Comparison of ENCODE assay signal across 11 mouse cellular contexts in the genomic region with DNA sequence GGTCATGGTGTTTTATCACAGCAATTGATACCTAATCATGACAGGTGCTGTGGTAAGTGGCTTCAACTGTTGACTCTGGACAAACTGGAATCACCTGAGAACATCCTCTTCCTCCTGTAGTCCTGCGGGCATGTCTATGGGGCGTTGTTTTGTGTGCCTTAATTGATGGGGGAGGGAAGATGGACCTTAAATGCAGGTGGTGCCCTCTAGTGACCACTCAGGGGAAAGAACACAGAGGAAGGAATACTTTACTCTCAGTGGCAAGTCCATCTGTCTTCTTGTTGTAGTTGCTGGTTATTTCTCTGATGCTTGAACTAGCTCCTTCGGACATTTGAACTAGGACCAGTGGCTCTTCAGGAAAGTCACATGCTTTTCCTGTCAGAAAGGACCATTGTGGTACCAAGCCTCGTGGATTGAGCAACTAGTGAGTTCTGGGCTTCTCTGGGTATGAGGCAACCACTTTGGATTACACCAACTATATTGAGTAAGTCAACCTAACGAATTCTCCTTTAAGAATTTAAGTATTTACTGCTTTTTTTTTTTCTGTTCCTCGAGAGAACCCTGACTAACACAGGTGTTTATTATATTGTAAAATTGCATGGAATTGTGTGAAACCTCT.
DNase-seq lines count a peak whose midpoint lies in the region; ATAC-seq and TF ChIP-seq lines count a peak whose summit lies in the region.
"Had no signal": no experiment of that assay in that cellular context is flagged by ENCODE, and none has a peak within 500 bp of the region (broad histone marks: within the 10 kb centered on the region; RNA-seq: fewer than 3 reads in every experiment).

No protein-coding gene starts in this region.

- H3K4me3 ChIP-seq in heart, adult 2 months, result no peak overlapping the region
- no peak overlapping the region for H3K4me3 ChIP-seq in lung, postnatal 0 days (ENCODE audit: low read depth, low read length)
- H3K4me3 ChIP-seq in forebrain, embryonic 14.5 days (ENCODE audit: low read depth, low read length), result no peak overlapping the region
- H3K4me3 ChIP-seq: hindbrain, embryonic 15.5 days; lung, embryonic 15.5 days had no signal

- 0 out of 2 replicates have a peak, but pooled peaks cover 2% of the 10 kb centered on the region for H3K27me3 ChIP-seq in heart, adult 2 months (ENCODE audit: control insufficient read depth, insufficient read depth, low read length)
- H3K27me3 ChIP-seq in lung, postnatal 0 days (replicated peaks; ENCODE audit: insufficient read depth, low read length), result no peaks in the 10 kb centered on the region
- H3K27me3 ChIP-seq in forebrain, embryonic 14.5 days (replicated peaks; ENCODE audit: control insufficient read depth, insufficient read depth, low read length), result no peaks in the 10 kb centered on the region
- H3K27me3 ChIP-seq: hindbrain, embryonic 15.5 days; lung, embryonic 15.5 days had no signal

- DNase-seq in heart, adult 2 months, result no peak
- DNase-seq in heart, postnatal 10 days, result no peak
- DNase-seq in lung, postnatal 0 days (ENCODE audit: low spot score), result no peak
- DNase-seq in lung, postnatal 25 days (ENCODE audit: low spot score), result no peak
- peak; percentile 10 for DNase-seq in NIH3T3 (ENCODE audit: low read depth)
- DNase-seq in mesoderm, embryonic 11.5 days (ENCODE audit: low read depth, low spot score), result peak; percentile 12
- DNase-seq in forebrain, embryonic 14.5 days (ENCODE audit: low spot score), result no peak
- no peak for DNase-seq in urinary bladder, postnatal 4 days (ENCODE audit: low spot score in 2 of 2)
- DNase-seq: adrenal gland, adult 8-10 months had no signal

- H3K4me1 ChIP-seq in heart, adult 2 months (ENCODE audit: control insufficient read depth, insufficient read depth, low read length), result no peaks in the 10 kb centered on the region
- no peaks in the 10 kb centered on the region for H3K4me1 ChIP-seq in lung, postnatal 0 days (ENCODE audit: insufficient read depth, low read depth, low read length)
- H3K4me1 ChIP-seq in forebrain, embryonic 14.5 days (ENCODE audit: control insufficient read depth, insufficient read depth, low read length), result no peaks in the 10 kb centered on the region
- H3K4me1 ChIP-seq: hindbrain, embryonic 15.5 days; lung, embryonic 15.5 days had no signal

- no peaks in the 10 kb centered on the region for H3K36me3 ChIP-seq in heart, adult 2 months (ENCODE audit: control insufficient read depth, insufficient read depth, low read length)
- no peaks in the 10 kb centered on the region for H3K36me3 ChIP-seq in lung, postnatal 0 days (ENCODE audit: insufficient read depth, low read length)
- no peaks in the 10 kb centered on the region for H3K36me3 ChIP-seq in forebrain, embryonic 14.5 days (ENCODE audit: control insufficient read depth, insufficient read depth, low read length)
- H3K36me3 ChIP-seq: hindbrain, embryonic 15.5 days; lung, embryonic 15.5 days had no signal

- H3K79me2 ChIP-seq in heart, adult 2 months (replicated peaks; ENCODE audit: control insufficient read depth, insufficient read depth, low read length), result no peaks in the 10 kb centered on the region

- no peak overlapping the region for H3K27ac ChIP-seq in heart, adult 2 months
- H3K27ac ChIP-seq in lung, postnatal 0 days (ENCODE audit: low read length), result no peak overlapping the region
- H3K27ac ChIP-seq in forebrain, embryonic 14.5 days (ENCODE audit: low read depth, low read length), result no peak overlapping the region
- H3K27ac ChIP-seq: hindbrain, embryonic 15.5 days; lung, embryonic 15.5 days had no signal

- no peaks in the 10 kb centered on the region for H3K9me3 ChIP-seq in lung, postnatal 0 days (ENCODE audit: low read length)
- no peaks in the 10 kb centered on the region for H3K9me3 ChIP-seq in forebrain, embryonic 14.5 days (replicated peaks; ENCODE audit: control insufficient read depth, low read length)
- H3K9me3 ChIP-seq: hindbrain, embryonic 15.5 days; lung, embryonic 15.5 days had no signal

- peak; percentile 52 for TF ChIP-seq CTCF in heart, adult 2 months (IDR thresholded peaks at IDR 0.05)
- peak; percentile 54 for TF ChIP-seq CTCF in lung, postnatal 0 days (IDR thresholded peaks at IDR 0.05)

- intact Hi-C loops in heart, adult 2 months (cut with DNase I), result loop anchor here (5.0 kb wide), 1 partner anchor 113 kb away; no protein-coding TSS in a partner anchor
- intact Hi-C loops in heart, postnatal 10 days (cut with DNase I), result loop anchor here (5.0 kb wide), 1 partner anchor 113 kb away; no protein-coding TSS in a partner anchor

- no peak for ATAC-seq in lung, postnatal 0 days
- ATAC-seq in forebrain, embryonic 14.5 days, result no peak

- H3K4me2 ChIP-seq in lung, postnatal 0 days (replicated peaks; ENCODE audit: low read depth, low read length), result no peak overlapping the region
- H3K4me2 ChIP-seq in forebrain, embryonic 14.5 days (ENCODE audit: low read length), result no peak overlapping the region
- H3K4me2 ChIP-seq: hindbrain, embryonic 15.5 days; lung, embryonic 15.5 days had no signal

- TF ChIP-seq POLR2A in heart, adult 2 months (IDR thresholded peaks at IDR 0.05; ENCODE audit: insufficient read depth, low read depth, low read length), result no peak

- 52% methylated on average over 6 of the region's 6 CpGs for WGBS in heart, adult 2 months
- WGBS in lung, postnatal 0 days, result 58% methylated on average over 6 of the region's 6 CpGs
- 68% methylated on average over 6 of the region's 6 CpGs for WGBS in forebrain, embryonic 14.5 days

- TF ChIP-seq EP300 in heart, adult 2 months (IDR thresholded peaks at IDR 0.05; ENCODE audit: insufficient read depth, low read depth, low read length), result no peak
- TF ChIP-seq EP300 in lung, postnatal 0 days (IDR thresholded peaks at IDR 0.05), result no peak

- H3K9ac ChIP-seq in heart, adult 2 months (ENCODE audit: low read depth, low read length), result no peak overlapping the region
- H3K9ac ChIP-seq in lung, postnatal 0 days (replicated peaks; ENCODE audit: low read depth), result no peak overlapping the region
- H3K9ac ChIP-seq in forebrain, embryonic 14.5 days (ENCODE audit: low read length), result no peak overlapping the region
- H3K9ac ChIP-seq: hindbrain, embryonic 15.5 days; lung, embryonic 15.5 days had no signal

Comparison
In these comparisons a context has a peak if more than half of its experiments do, and no peak if none do; other contexts are left out.
1. DNase-seq: peak in NIH3T3 (single experiment) and mesoderm, embryonic 11.5 days (single experiment); none in heart, adult 2 months (0 of 2), heart, postnatal 10 days (0 of 2), lung, postnatal 0 days (single experiment), lung, postnatal 25 days (single experiment), forebrain, embryonic 14.5 days (single experiment) and urinary bladder, postnatal 4 days (0 of 2).